Mouse (Mus musculus) olfactory bulb, adult 2 months (tissue): ENCODE measurements around the gene Tshz3.

Experiments used
- CTCF ChIP-seq: fragments of 200-500 bp; IDR thresholded peaks from 2 replicates; pipeline ENCODE4 v1.5.1; 2012; ENCODE audit warnings: low read depth, mild to moderate bottlenecking, low read length, moderate library complexity; ENCODE audit not compliant: insufficient read depth
- POLR2A ChIP-seq: fragments of 200-500 bp; IDR thresholded peaks from 2 replicates; pipeline ENCODE4 v1.6.1; 2012; ENCODE audit warnings: mild to moderate bottlenecking, low read depth, low read length, moderate library complexity; ENCODE audit not compliant: insufficient read depth

- TF ChIP-seq CTCF, result peak; percentile 46; the same call in 1 of the 2 replicates
- no peak for TF ChIP-seq POLR2A
Measured at GRCm38 (mm10) chr7:36717192-36717591, 19.3 kb downstream of the Tshz3 start.
